Mouse (Mus musculus): ENCODE data around the gene Abca4. TPM values are rescaled to one million over a fixed set of nuclear protein-coding genes. Genes with fewer than 3 reads are reported as not detected.

The Abca4 gene
- not detected for total RNA-seq (2018; cell fraction: chromatin; rRNA removed)
- total RNA-seq (2018; cell fraction: cytosol; rRNA removed) = not detected
- not detected for total RNA-seq (2018; cell fraction: nucleus; rRNA removed)
- polyA plus RNA-seq (2018) = not detected in 3 replicates

- WGBS (ENCODE audit: missing documents) = 80% methylated on average over 26 of the region's 26 CpGs
- Histone ChIP-seq H3K36me3 (ENCODE audit: inconsistent target) (no peaks in the 10 kb centered on the region), H3K27ac (no peak within 1 kb of the TSS), H3K79me2 (ENCODE audit: inconsistent target) (no peaks in the 10 kb centered on the region), H3K4me3 (ENCODE audit: inconsistent target) (no peak within 1 kb of the TSS)
Measured at GRCm38 (mm10) chr3:122043799-122044547, at the start of gene Abca4. Gene Abca4, plus strand, starts transcription at chr3:122044443.

DNA sequence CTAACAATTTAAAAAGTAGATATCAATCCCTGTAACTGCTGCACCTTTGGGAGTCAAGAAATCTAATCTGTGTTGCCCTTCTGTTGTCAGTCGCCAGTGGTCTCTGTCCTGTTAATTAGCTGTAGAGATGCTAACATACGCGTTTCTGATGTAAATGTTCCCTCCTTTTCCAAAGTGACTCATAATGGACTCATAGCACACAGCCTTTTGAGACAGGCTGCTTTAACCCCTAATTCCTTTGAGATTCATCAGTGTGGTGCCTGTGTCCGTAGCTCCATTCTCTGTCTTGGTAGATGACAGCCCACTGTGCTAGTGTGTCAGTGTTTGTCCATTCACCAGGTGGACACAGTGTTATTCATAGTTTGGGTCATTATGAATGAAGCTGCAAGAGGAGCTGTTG, 49.1 kb upstream of the Abca4 start:
- Histone ChIP-seq H3K36me3 (ENCODE audit: inconsistent target) (no peaks in the 10 kb centered on the region), H3K4me3 (ENCODE audit: inconsistent target) (no peak overlapping the region), H3K27ac (no peak overlapping the region), H3K79me2 (ENCODE audit: inconsistent target) (no peaks in the 10 kb centered on the region)
- WGBS (ENCODE audit: missing documents) = 98% methylated on average over 4 of the region's 4 CpGs

- H3K79me2 ChIP-seq (ENCODE audit: inconsistent target) = no peaks in the 10 kb centered on the region
- 86% methylated on average over 2 of the region's 2 CpGs for WGBS (ENCODE audit: missing documents)
- no peak overlapping the region for H3K4me3 ChIP-seq (ENCODE audit: inconsistent target)
- H3K27ac ChIP-seq = no peak overlapping the region
- H3K36me3 ChIP-seq (ENCODE audit: inconsistent target) = no peaks in the 10 kb centered on the region
Measured at GRCm38 (mm10) chr3:121999934-122000333, 44.3 kb upstream of the Abca4 start.

- H3K27ac ChIP-seq = no peak overlapping the region
- no peak overlapping the region for H3K4me3 ChIP-seq (ENCODE audit: inconsistent target)
- 56% methylated on average over 6 of the region's 6 CpGs for WGBS (ENCODE audit: missing documents)
- H3K36me3 ChIP-seq (ENCODE audit: inconsistent target) = no peaks in the 10 kb centered on the region
- H3K79me2 ChIP-seq (ENCODE audit: inconsistent target) = no peaks in the 10 kb centered on the region
Measured at GRCm38 (mm10) chr3:122001568-122001967, 42.7 kb upstream of the Abca4 start.

DNA sequence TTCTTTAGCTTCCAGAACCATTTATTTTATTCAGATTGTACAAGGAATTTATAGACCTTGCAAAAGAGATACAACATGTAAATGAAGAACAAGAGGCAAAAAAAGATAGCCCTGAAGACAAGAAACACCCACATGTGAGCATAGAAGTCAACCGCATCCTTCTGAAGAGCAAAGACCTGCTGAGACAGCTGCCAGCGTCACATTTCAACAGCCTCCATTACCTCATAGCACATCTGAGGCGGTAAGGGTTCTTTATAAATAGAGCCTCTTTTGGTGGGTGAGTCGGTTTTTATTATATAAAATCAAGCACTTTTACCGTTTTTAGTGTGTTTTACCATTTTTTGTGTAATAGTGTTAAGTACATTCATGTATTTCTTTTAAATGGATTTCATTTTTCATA, 34.4 kb upstream of the Abca4 start:
- 92% methylated on average over 5 of the region's 5 CpGs for WGBS (ENCODE audit: missing documents)
- no peaks in the 10 kb centered on the region for H3K36me3 ChIP-seq (ENCODE audit: inconsistent target)
- no peak overlapping the region for H3K27ac ChIP-seq
- H3K4me3 ChIP-seq (ENCODE audit: inconsistent target) = no peak overlapping the region
- H3K79me2 ChIP-seq (ENCODE audit: inconsistent target) = no peaks in the 10 kb centered on the region

DNA sequence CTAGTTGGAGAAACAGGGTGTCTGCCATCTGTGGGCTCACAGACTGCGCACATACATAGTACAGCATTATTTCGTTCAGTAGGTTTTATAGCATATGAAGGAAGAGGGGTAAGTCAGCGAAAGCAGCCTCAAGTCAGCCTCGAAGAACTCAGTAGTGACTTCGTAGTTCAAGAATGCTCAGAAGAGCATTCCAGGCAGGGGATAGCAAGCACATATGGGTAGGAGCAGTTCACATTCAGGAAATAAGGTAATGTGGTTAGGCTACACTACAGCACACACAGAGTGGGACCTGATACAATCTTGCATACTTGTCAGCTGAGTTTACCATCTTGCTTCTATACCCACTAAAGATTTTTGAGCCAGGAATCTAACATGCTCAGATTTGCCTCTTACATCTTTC, 34.0 kb upstream of the Abca4 start:
- H3K27ac ChIP-seq = no peak overlapping the region
- no peak overlapping the region for H3K4me3 ChIP-seq (ENCODE audit: inconsistent target)
- H3K79me2 ChIP-seq (ENCODE audit: inconsistent target) = no peaks in the 10 kb centered on the region
- 94% methylated on average over 5 of the region's 5 CpGs for WGBS (ENCODE audit: missing documents)
- no peaks in the 10 kb centered on the region for H3K36me3 ChIP-seq (ENCODE audit: inconsistent target)

DNA sequence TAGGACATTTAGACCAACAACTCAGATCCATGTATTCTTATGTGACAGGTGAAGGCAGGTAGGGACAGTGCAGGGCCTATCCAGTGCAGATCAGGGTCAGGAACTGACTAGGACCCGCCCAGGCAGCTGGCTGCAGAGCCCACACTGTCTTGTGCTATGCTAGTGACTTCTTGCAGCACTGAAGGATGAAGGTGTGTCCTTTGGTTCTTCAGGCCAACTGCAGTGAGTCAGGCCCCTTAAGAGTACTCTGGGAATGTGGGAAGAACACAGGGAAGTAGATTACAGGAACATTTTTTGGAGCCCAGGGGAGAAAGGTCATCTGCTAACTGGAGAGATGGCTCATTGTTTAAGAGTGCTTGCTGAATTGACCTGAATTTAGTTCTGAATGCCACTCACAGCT, 31.8 kb upstream of the Abca4 start:
- no peaks in the 10 kb centered on the region for H3K79me2 ChIP-seq (ENCODE audit: inconsistent target)
- no peak overlapping the region for H3K27ac ChIP-seq
- 93% methylated on average over 1 of the region's 1 CpGs for WGBS (ENCODE audit: missing documents)
- no peak overlapping the region for H3K4me3 ChIP-seq (ENCODE audit: inconsistent target)
- no peaks in the 10 kb centered on the region for H3K36me3 ChIP-seq (ENCODE audit: inconsistent target)

DNA sequence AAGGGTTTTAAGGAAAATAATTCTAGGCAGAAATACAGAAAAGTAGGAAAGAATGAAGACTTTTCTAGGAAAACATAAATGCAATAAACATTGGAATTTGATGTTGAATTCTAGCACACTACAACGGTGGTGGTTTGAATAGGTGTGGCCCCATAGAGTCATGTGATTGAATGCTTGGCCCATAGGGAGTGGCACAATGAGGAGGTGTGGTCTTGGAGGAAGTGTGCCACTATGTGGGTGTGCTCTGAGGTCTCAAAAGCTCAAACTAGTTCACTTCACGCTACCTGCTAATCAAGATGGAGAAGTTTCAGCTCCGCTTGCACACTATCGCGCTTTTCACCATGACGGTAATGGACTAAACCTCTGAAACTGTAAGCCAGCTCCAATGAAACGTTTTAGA, 25.8 kb upstream of the Abca4 start:
- H3K4me3 ChIP-seq (ENCODE audit: inconsistent target) = no peak overlapping the region
- 89% methylated on average over 7 of the region's 7 CpGs for WGBS (ENCODE audit: missing documents)
- H3K36me3 ChIP-seq (ENCODE audit: inconsistent target) = no peaks in the 10 kb centered on the region
- H3K79me2 ChIP-seq (ENCODE audit: inconsistent target) = no peaks in the 10 kb centered on the region
- H3K27ac ChIP-seq = no peak overlapping the region

DNA sequence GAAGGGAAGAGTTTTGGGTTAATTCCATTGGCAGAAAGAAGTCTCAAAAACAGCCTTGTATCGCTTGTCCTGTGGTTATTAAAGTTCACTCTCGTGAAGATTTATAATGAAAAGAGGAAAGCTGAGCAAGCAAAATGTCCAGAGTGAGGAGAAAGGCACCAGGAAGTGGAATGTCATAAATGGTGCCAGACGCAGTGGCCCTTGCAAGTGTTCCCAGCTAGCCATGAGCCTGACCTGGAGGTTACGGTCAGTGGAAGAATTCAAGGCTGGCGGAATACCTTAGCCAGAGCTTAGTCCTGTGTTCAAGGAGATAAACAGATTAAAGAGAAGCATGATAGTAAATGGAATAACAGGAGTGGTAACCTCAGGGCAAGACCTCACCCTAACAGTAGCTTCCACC, 25.1 kb upstream of the Abca4 start:
- H3K4me3 ChIP-seq (ENCODE audit: inconsistent target) = no peak overlapping the region
- H3K79me2 ChIP-seq (ENCODE audit: inconsistent target) = no peaks in the 10 kb centered on the region
- H3K27ac ChIP-seq = no peak overlapping the region
- no peaks in the 10 kb centered on the region for H3K36me3 ChIP-seq (ENCODE audit: inconsistent target)
- WGBS (ENCODE audit: missing documents) = 93% methylated on average over 5 of the region's 5 CpGs

DNA sequence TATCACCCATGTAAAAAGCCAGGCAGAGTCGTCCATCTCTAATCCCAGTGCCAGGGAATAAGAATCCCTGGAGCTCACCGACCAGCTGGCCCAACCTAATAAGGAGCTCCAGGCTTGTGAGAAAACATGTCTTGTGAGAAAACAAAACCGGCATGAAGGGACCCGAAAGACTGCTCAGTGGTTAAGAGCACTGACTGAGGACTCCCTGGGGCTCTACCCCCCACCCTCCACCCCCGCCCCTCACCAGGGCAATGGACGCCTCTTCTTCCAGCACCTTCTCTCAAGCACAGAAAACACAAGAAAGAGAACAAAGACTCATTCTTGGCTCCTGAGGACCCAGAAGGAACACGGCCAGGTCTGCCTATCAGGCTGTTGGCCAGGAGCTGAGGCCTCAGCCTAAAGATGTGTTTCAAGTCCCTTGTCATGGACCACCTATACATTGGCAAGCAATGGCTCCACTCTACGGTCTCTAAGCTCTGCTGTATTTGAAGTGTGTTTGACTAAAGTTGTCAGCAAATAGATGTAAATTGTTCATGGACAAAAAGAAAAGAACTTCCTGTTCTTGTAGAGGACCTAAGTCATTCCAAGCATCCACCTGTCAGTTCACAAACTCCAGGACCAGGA, 23.1 kb upstream of the Abca4 start:
- H3K36me3 ChIP-seq (ENCODE audit: inconsistent target) = no peaks in the 10 kb centered on the region
- WGBS (ENCODE audit: missing documents) = 98% methylated on average over 8 of the region's 8 CpGs
- H3K27ac ChIP-seq = no peak overlapping the region

DNA sequence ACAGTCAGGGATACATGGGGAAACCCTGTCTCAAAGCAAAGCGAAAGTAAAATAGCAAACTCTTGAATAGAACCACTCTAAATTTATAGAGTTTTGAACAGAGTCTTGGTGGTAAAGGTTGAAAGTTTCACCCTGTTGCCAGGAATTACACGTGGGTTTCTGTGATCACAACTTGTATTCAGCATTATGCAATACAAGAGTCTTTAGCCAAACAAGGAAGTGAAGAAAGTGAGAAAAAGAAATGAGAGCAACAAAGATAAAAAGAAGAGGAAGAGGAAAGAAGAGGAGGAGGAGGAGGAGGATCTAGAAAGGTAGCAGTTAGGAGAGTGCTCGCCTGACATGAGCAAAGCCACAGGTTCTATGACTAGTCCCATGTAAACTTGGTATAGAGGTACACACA, 21.9 kb upstream of the Abca4 start:
- Histone ChIP-seq H3K36me3 (ENCODE audit: inconsistent target) (no peaks in the 10 kb centered on the region), H3K79me2 (ENCODE audit: inconsistent target) (no peaks in the 10 kb centered on the region), H3K4me3 (ENCODE audit: inconsistent target) (no peak overlapping the region), H3K27ac (no peak overlapping the region)
- 39% methylated on average over 3 of the region's 3 CpGs for WGBS (ENCODE audit: missing documents)

More for the DNA sequence above, 23.1 kb upstream of the Abca4 start:
- no peak overlapping the region for H3K4me3 ChIP-seq (ENCODE audit: inconsistent target)
- no peaks in the 10 kb centered on the region for H3K79me2 ChIP-seq (ENCODE audit: inconsistent target)

DNA sequence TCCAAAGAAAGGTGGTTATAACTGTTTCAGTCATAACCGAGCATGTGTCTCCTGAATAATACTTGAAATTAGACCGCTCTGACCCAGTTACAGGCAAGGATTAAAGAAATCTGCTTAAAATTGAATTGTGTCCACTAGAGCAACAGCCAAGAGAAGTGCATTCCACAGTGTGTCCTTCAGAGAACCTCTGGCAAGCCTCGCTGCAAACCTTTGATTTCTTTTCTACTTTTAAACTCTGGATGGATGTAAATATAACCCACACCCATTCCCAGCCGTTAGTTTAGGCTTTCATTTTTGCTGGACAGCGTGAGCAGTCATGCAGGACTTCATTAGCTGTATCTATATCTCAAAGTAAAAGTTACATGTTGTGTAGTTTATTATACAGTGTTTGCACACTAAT, 17.6 kb upstream of the Abca4 start:
- WGBS (ENCODE audit: missing documents) = 84% methylated on average over 5 of the region's 5 CpGs
- H3K36me3 ChIP-seq (ENCODE audit: inconsistent target) = no peaks in the 10 kb centered on the region
- H3K27ac ChIP-seq = no peak overlapping the region
- H3K79me2 ChIP-seq (ENCODE audit: inconsistent target) = no peaks in the 10 kb centered on the region
- no peak overlapping the region for H3K4me3 ChIP-seq (ENCODE audit: inconsistent target)

DNA sequence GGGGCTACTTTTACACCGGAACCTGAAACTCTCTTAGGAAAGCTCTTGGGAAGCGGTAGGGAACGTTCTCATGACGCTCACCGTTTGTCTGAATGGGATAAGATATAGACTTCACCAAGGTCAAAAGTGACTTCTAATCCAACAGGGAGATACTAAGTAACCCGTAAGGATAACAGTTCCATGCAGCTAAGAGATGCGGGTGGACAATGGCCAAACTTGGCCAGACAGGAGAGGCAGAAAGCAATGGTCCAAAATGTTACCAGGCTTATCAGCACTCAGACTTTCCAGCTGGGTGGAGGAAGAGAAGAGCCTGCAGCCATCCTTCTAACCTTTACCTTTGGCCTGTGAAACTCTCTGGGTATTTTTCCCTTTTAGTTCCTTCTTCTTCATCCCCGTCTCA, 16.5 kb upstream of the Abca4 start:
- 96% methylated on average over 7 of the region's 8 CpGs for WGBS (ENCODE audit: missing documents)
- Histone ChIP-seq H3K4me3 (ENCODE audit: inconsistent target) (no peak overlapping the region), H3K27ac (no peak overlapping the region), H3K36me3 (ENCODE audit: inconsistent target) (no peaks in the 10 kb centered on the region), H3K79me2 (ENCODE audit: inconsistent target) (no peaks in the 10 kb centered on the region)

DNA sequence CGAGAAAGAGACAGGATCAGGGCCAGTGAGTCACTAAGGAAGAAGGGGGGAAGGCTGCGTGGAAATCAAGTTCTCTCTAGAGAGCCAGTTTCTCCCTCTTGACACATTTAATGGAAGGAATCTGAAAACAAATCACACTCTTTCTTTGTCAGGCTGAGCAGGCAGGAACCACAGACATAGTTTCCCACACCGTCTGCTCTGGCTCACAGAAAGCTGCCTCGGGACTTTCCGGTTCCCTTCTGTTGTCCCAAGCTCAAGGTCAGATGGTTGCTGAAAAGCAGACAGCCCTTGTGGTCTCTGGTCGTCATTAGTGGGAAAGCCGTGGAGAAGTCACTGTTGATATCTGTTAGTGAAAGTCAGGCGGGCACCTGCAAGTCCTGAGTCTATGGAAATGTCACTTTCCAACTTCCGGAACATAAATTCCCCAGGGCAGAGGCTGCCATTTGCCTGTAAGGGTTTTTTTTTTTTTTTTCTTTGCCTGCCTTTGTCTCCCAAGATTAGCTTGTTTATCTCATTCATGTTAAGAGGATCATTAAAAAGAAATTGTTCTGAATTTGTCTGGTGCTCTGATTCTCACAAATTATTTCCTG, 10.9 kb upstream of the Abca4 start:
- no peak overlapping the region for H3K4me3 ChIP-seq (ENCODE audit: inconsistent target)
- no peaks in the 10 kb centered on the region for H3K79me2 ChIP-seq (ENCODE audit: inconsistent target)
- no peaks in the 10 kb centered on the region for H3K36me3 ChIP-seq (ENCODE audit: inconsistent target)
- WGBS (ENCODE audit: missing documents) = 82% methylated on average over 9 of the region's 9 CpGs
- H3K27ac ChIP-seq = no peak overlapping the region

DNA sequence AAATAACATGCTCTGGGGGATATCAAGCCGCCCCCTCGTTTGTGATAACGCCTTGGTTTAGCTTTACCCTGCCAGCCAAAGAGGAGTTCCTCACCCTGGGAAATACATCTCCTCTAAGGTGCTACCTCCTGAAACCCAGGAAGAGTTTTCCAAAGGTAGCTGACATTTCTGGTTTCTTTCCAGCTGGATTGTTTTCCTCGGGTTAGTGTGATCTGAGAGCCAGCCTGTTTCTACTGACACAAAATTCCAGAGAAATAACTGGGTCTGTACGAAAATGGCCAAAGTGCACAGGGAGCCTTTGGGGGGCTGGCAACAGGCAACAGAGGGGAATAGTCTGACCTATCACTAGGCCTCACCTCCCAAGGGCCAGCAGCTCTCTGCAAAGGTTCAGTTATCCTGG, 10.0 kb upstream of the Abca4 start:
- H3K4me3 ChIP-seq (ENCODE audit: inconsistent target) = no peak overlapping the region
- H3K27ac ChIP-seq = no peak overlapping the region
- WGBS (ENCODE audit: missing documents) = 97% methylated on average over 5 of the region's 5 CpGs
- H3K79me2 ChIP-seq (ENCODE audit: inconsistent target) = no peaks in the 10 kb centered on the region
- H3K36me3 ChIP-seq (ENCODE audit: inconsistent target) = no peaks in the 10 kb centered on the region

Measured in macrophage (primary cell).